In the genomic region with DNA sequence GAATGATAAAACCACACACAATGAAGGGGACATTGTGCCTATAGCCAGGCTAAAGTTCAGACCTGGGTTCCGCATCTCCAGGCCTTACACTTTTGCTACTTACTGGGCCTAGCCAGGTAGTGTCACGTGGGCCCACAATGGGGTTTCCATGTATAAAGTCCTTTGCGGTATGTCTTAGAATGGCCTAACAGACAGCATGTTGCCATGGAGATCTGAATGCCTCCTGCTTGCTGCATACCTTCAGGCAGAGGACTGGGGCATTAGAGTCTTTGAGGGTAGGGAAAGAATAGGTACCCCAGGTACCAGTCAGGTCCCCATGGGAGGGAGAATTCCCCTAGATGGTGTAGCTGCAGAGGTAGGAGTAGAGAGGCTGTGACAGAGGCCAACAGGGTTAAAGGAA, we compare ENCODE assay signal across 30 mouse cellular contexts.
DNase-seq lines count a peak whose midpoint lies in the region; ATAC-seq and TF ChIP-seq lines count a peak whose summit lies in the region.
"Had no signal": no experiment of that assay in that cellular context is flagged by ENCODE, and none has a peak within 500 bp of the region (broad histone marks: within the 10 kb centered on the region; RNA-seq: fewer than 3 reads in every experiment).

No protein-coding gene starts in this region.

- no peak overlapping the region for H3K27ac ChIP-seq in forebrain, embryonic 14.5 days (ENCODE audit: low read depth, low read length)
- no peak overlapping the region for H3K27ac ChIP-seq in forebrain, embryonic 12.5 days
- H3K27ac ChIP-seq in midbrain, embryonic 10.5 days (replicated peaks) = 0 out of 2 replicates have a peak overlapping the region, but pooled peaks have one; percentile 6
- no peak overlapping the region for H3K27ac ChIP-seq in midbrain, embryonic 11.5 days (ENCODE audit: low read depth, low read length)
- 0 out of 2 replicates have a peak overlapping the region, but pooled peaks have one; percentile 66 for H3K27ac ChIP-seq in hindbrain, embryonic 15.5 days (replicated peaks)
- no peak overlapping the region for H3K27ac ChIP-seq in midbrain, postnatal 0 days (ENCODE audit: low read depth, low read length)
- H3K27ac ChIP-seq: embryonic facial prominence, embryonic 12.5 days; heart, adult 2 months; heart, embryonic 13.5 days; kidney, embryonic 15.5 days; left cerebral cortex, adult 2 months; limb, embryonic 15.5 days; liver, embryonic 14.5 days had no signal

- no peak overlapping the region for H3K4me3 ChIP-seq in forebrain, embryonic 14.5 days (ENCODE audit: low read depth, low read length)
- no peak overlapping the region for H3K4me3 ChIP-seq in forebrain, embryonic 12.5 days (replicated peaks)
- no peak overlapping the region for H3K4me3 ChIP-seq in midbrain, embryonic 10.5 days
- H3K4me3 ChIP-seq in midbrain, embryonic 11.5 days (ENCODE audit: low read depth, low read length) = no peak overlapping the region
- H3K4me3 ChIP-seq in hindbrain, embryonic 15.5 days = no peak overlapping the region
- H3K4me3 ChIP-seq in midbrain, postnatal 0 days (ENCODE audit: low read depth, low read length) = no peak overlapping the region
- H3K4me3 ChIP-seq: embryonic facial prominence, embryonic 12.5 days; heart, adult 2 months; heart, embryonic 13.5 days; kidney, embryonic 15.5 days; left cerebral cortex, adult 2 months; limb, embryonic 15.5 days; megakaryocyte, embryonic 14.5 days had no signal

- no peaks in the 10 kb centered on the region for H3K9me3 ChIP-seq in forebrain, embryonic 14.5 days (replicated peaks; ENCODE audit: control insufficient read depth, low read length)
- H3K9me3 ChIP-seq in forebrain, embryonic 12.5 days = no peaks in the 10 kb centered on the region
- H3K9me3 ChIP-seq in midbrain, embryonic 10.5 days (replicated peaks) = no peaks in the 10 kb centered on the region
- H3K9me3 ChIP-seq in midbrain, embryonic 11.5 days (ENCODE audit: control insufficient read depth, low read length) = no peaks in the 10 kb centered on the region
- H3K9me3 ChIP-seq in hindbrain, embryonic 15.5 days = no peaks in the 10 kb centered on the region
- no peaks in the 10 kb centered on the region for H3K9me3 ChIP-seq in midbrain, postnatal 0 days (ENCODE audit: low read length)
- H3K9me3 ChIP-seq: embryonic facial prominence, embryonic 12.5 days; G1E; limb, embryonic 15.5 days had no signal

- no peak for ATAC-seq in forebrain, embryonic 14.5 days
- no peak for ATAC-seq in forebrain, embryonic 12.5 days (ENCODE audit: low FRiP score)
- ATAC-seq in midbrain, embryonic 11.5 days (ENCODE audit: low FRiP score) = no peak
- no peak for ATAC-seq in hindbrain, embryonic 15.5 days (ENCODE audit: low FRiP score, low read depth)
- ATAC-seq in midbrain, postnatal 0 days (ENCODE audit: low FRiP score) = no peak
- no peak for ATAC-seq in megakaryocyte-erythroid progenitor cell, adult 5-6 weeks (replicated peaks; ENCODE audit: low FRiP score, low TSS enrichment, poor library complexity, severe bottlenecking)
- ATAC-seq: forebrain, embryonic 16.5 days; Patski had no signal

- no peaks in the 10 kb centered on the region for H3K27me3 ChIP-seq in forebrain, embryonic 14.5 days (replicated peaks; ENCODE audit: control insufficient read depth, insufficient read depth, low read length)
- H3K27me3 ChIP-seq in forebrain, embryonic 12.5 days = peaks cover 6% of the 10 kb centered on the region; the same call in 1 of the 2 replicates
- H3K27me3 ChIP-seq in midbrain, embryonic 10.5 days (ENCODE audit: low read depth, poor library complexity, severe bottlenecking) = no peaks in the 10 kb centered on the region
- H3K27me3 ChIP-seq in midbrain, embryonic 11.5 days (ENCODE audit: control insufficient read depth, insufficient read depth, low read length) = no peaks in the 10 kb centered on the region
- H3K27me3 ChIP-seq in hindbrain, embryonic 15.5 days = no peaks in the 10 kb centered on the region
- H3K27me3 ChIP-seq in midbrain, postnatal 0 days (ENCODE audit: insufficient read depth, low read length) = no peaks in the 10 kb centered on the region
- H3K27me3 ChIP-seq: CH12.LX; embryonic facial prominence, embryonic 12.5 days had no signal

- WGBS in forebrain, embryonic 14.5 days = 68% methylated on average over 3 of the region's 3 CpGs
- WGBS in forebrain, embryonic 12.5 days = 68% methylated on average over 3 of the region's 3 CpGs
- 90% methylated on average over 3 of the region's 3 CpGs for WGBS in midbrain, embryonic 10.5 days
- 77% methylated on average over 3 of the region's 3 CpGs for WGBS in midbrain, embryonic 11.5 days
- 49% methylated on average over 3 of the region's 3 CpGs for WGBS in hindbrain, embryonic 15.5 days
- WGBS in midbrain, postnatal 0 days = 43% methylated on average over 3 of the region's 3 CpGs

- H3K4me2 ChIP-seq in forebrain, embryonic 14.5 days (ENCODE audit: low read length) = no peak overlapping the region
- H3K4me2 ChIP-seq in forebrain, embryonic 12.5 days = no peak overlapping the region
- no peak overlapping the region for H3K4me2 ChIP-seq in midbrain, embryonic 11.5 days
- H3K4me2 ChIP-seq in hindbrain, embryonic 15.5 days = no peak overlapping the region
- no peak overlapping the region for H3K4me2 ChIP-seq in midbrain, postnatal 0 days (ENCODE audit: low read depth, low read length, poor library complexity, severe bottlenecking)
- H3K4me2 ChIP-seq: embryonic facial prominence, embryonic 12.5 days; heart, embryonic 13.5 days; kidney, embryonic 15.5 days; limb, embryonic 15.5 days; lung, embryonic 14.5 days had no signal

- peak; percentile 17 for DNase-seq in forebrain, embryonic 14.5 days (ENCODE audit: low spot score)
- no peak for DNase-seq in midbrain, embryonic 10.5 days (ENCODE audit: low spot score)
- no peak for DNase-seq in midbrain, embryonic 11.5 days (ENCODE audit: low spot score, missing footprints)
- peak; percentile 42 for DNase-seq in midbrain, postnatal 0 days (ENCODE audit: low spot score)
- DNase-seq in spleen, postnatal 4 days (ENCODE audit: low spot score in 2 of 2) = no peak
- DNase-seq: adrenal gland, postnatal 36 days; cerebellum, adult 11-12 months; cerebellum, postnatal 25 days; gastrocnemius, postnatal 36 days; heart, adult 2 months; heart, postnatal 14 days; kidney, adult 11 months; kidney, postnatal 4 days; left cerebral cortex, postnatal 4 days; lung, embryonic 14.5 days; thymus, postnatal 14 days had no signal

- no peak overlapping the region for H3K9ac ChIP-seq in forebrain, embryonic 14.5 days (ENCODE audit: low read length)
- no peak overlapping the region for H3K9ac ChIP-seq in forebrain, embryonic 12.5 days
- no peak overlapping the region for H3K9ac ChIP-seq in midbrain, embryonic 11.5 days (ENCODE audit: low read length)
- H3K9ac ChIP-seq in hindbrain, embryonic 15.5 days = no peak overlapping the region
- no peak overlapping the region for H3K9ac ChIP-seq in midbrain, postnatal 0 days (replicated peaks; ENCODE audit: low read length, poor library complexity, severe bottlenecking)
- H3K9ac ChIP-seq: embryonic facial prominence, embryonic 12.5 days; heart, embryonic 13.5 days; kidney, embryonic 15.5 days; limb, embryonic 15.5 days; liver, embryonic 14.5 days; lung, embryonic 14.5 days had no signal

- TF ChIP-seq CTCF in midbrain, postnatal 0 days (IDR thresholded peaks at IDR 0.05) = no peak

- H3K4me1 ChIP-seq in forebrain, embryonic 14.5 days (ENCODE audit: control insufficient read depth, insufficient read depth, low read length) = peaks cover 23% of the 10 kb centered on the region
- H3K4me1 ChIP-seq in forebrain, embryonic 12.5 days = peaks cover 32% of the 10 kb centered on the region
- peaks cover 30% of the 10 kb centered on the region for H3K4me1 ChIP-seq in midbrain, embryonic 10.5 days
- 0 out of 2 replicates have a peak, but pooled peaks cover 6% of the 10 kb centered on the region for H3K4me1 ChIP-seq in midbrain, embryonic 11.5 days (ENCODE audit: control insufficient read depth, insufficient read depth, low read length)
- peaks cover 30% of the 10 kb centered on the region for H3K4me1 ChIP-seq in hindbrain, embryonic 15.5 days (replicated peaks)
- H3K4me1 ChIP-seq in midbrain, postnatal 0 days (ENCODE audit: insufficient read depth, low read length) = peaks cover 8% of the 10 kb centered on the region
- H3K4me1 ChIP-seq: megakaryocyte, embryonic 14.5 days had no signal

- no peaks in the 10 kb centered on the region for H3K36me3 ChIP-seq in forebrain, embryonic 14.5 days (ENCODE audit: control insufficient read depth, insufficient read depth, low read length)
- H3K36me3 ChIP-seq in forebrain, embryonic 12.5 days (replicated peaks) = no peaks in the 10 kb centered on the region
- H3K36me3 ChIP-seq in midbrain, embryonic 10.5 days = no peaks in the 10 kb centered on the region
- H3K36me3 ChIP-seq in midbrain, embryonic 11.5 days (ENCODE audit: control insufficient read depth, insufficient read depth, low read length) = no peaks in the 10 kb centered on the region
- no peaks in the 10 kb centered on the region for H3K36me3 ChIP-seq in hindbrain, embryonic 15.5 days
- H3K36me3 ChIP-seq in midbrain, postnatal 0 days (ENCODE audit: insufficient read depth, low read length) = no peaks in the 10 kb centered on the region
- H3K36me3 ChIP-seq: embryonic facial prominence, embryonic 12.5 days; G1E; heart, embryonic 13.5 days; kidney, embryonic 15.5 days; limb, embryonic 15.5 days had no signal

Comparison
In these comparisons a context has a peak if more than half of its experiments do, and no peak if none do; other contexts are left out.
1. DNase-seq: peak in forebrain, embryonic 14.5 days (single experiment) and midbrain, postnatal 0 days (single experiment); none in midbrain, embryonic 10.5 days (single experiment), midbrain, embryonic 11.5 days (single experiment) and spleen, postnatal 4 days (0 of 2).
2. H3K27ac ChIP-seq: peak in midbrain, embryonic 10.5 days (single experiment) and hindbrain, embryonic 15.5 days (single experiment); none in forebrain, embryonic 14.5 days (single experiment), forebrain, embryonic 12.5 days (single experiment), midbrain, embryonic 11.5 days (single experiment) and midbrain, postnatal 0 days (single experiment).